Mouse (Mus musculus) embryonic fibroblast, embryonic 13.5 days (primary cell): ENCODE results near the gene Iqsec3. TPM values are rescaled to one million over a fixed set of nuclear protein-coding genes. Genes with fewer than 3 reads are reported as not detected.

ENCODE experiments used
- H3K27ac ChIP-seq: 2 replicates; pipeline ENCODE4 v1.5.1; 2012; ENCODE audit warnings: low read length, control low read depth, inconsistent platforms; ENCODE audit not compliant: insufficient read depth
- H3K4me1 ChIP-seq: 2 replicates; pipeline ENCODE4 v1.6.1; 2011; ENCODE audit warnings: low read length; ENCODE audit not compliant: control insufficient read depth, insufficient read depth
- H3K4me3 ChIP-seq: 2 replicates; pipeline ENCODE4 v1.5.1; 2011; ENCODE audit warnings: mild to moderate bottlenecking, control low read depth, low read length; ENCODE audit not compliant: insufficient read depth
- CTCF ChIP-seq: IDR thresholded peaks from 2 replicates; pipeline ENCODE4 v1.5.1; 2011; ENCODE audit warnings: mild to moderate bottlenecking, control low read depth, low read length, moderate library complexity, borderline replicate concordance; ENCODE audit not compliant: insufficient read depth
- POLR2A ChIP-seq: IDR thresholded peaks from 2 replicates; pipeline ENCODE4 v1.6.1; 2011; ENCODE audit warnings: low read depth, mild to moderate bottlenecking, control low read depth, low read length, moderate library complexity
- polyA plus RNA-seq: library from polyadenylated mRNA; stranded (reverse); fragments of >200 nt; gene quantifications from 2 replicates; pipeline ENCODE4 v1.2.4, GENCODE M21; 2011; ENCODE audit warnings: low read depth; ENCODE audit not compliant: missing spikeins, insufficient read length

Iqsec3 gene
- polyA plus RNA-seq, 1 experiment, result not detected

GRCm38 (mm10) chr6:121402661-121403244 lies 70.7 kb downstream of the Iqsec3 start:
- TF ChIP-seq POLR2A (no peak), CTCF (no peak)
- no peaks in the 10 kb centered on the region for H3K4me1 ChIP-seq
- no peak overlapping the region for H3K27ac ChIP-seq
- no peak overlapping the region for H3K4me3 ChIP-seq

GRCm38 (mm10) chr6:121401826-121402660 lies 71.4 kb downstream of the Iqsec3 start:
- TF ChIP-seq POLR2A (no peak), CTCF (no peak)
- Histone ChIP-seq H3K4me1 (no peaks in the 10 kb centered on the region), H3K27ac (no peak overlapping the region), H3K4me3 (no peak overlapping the region)

- Histone ChIP-seq H3K27ac (no peak overlapping the region), H3K4me1 (no peaks in the 10 kb centered on the region), H3K4me3 (no peak overlapping the region)
- no peak for TF ChIP-seq POLR2A
Observed at GRCm38 (mm10) chr6:121401140-121401539, 72.3 kb downstream of the Iqsec3 start.

- TF ChIP-seq CTCF, result no peak
- TF ChIP-seq POLR2A, result no peak
- no peak overlapping the region for H3K27ac ChIP-seq
- no peaks in the 10 kb centered on the region for H3K4me1 ChIP-seq
- H3K4me3 ChIP-seq, result no peak overlapping the region
Observed at GRCm38 (mm10) chr6:121392610-121393252, 80.7 kb downstream of the Iqsec3 start.

GRCm38 (mm10) chr6:121385397-121385796 lies 88.1 kb downstream of the Iqsec3 start:
- Histone ChIP-seq H3K4me1 (no peaks in the 10 kb centered on the region), H3K27ac (no peak overlapping the region), H3K4me3 (no peak overlapping the region)
- TF ChIP-seq POLR2A (no peak), CTCF (no peak)

GRCm38 (mm10) chr6:121382071-121382470 lies 91.4 kb downstream of the Iqsec3 start:
- Histone ChIP-seq H3K27ac (no peak overlapping the region), H3K4me1 (no peaks in the 10 kb centered on the region), H3K4me3 (no peak overlapping the region)
- no peak for TF ChIP-seq POLR2A
- no peak for TF ChIP-seq CTCF

- Histone ChIP-seq H3K4me3 (no peak overlapping the region), H3K4me1 (no peaks in the 10 kb centered on the region), H3K27ac (no peak overlapping the region)
- TF ChIP-seq POLR2A (no peak), CTCF (no peak)
Observed at GRCm38 (mm10) chr6:121380576-121380975, 92.9 kb downstream of the Iqsec3 start.

GRCm38 (mm10) chr6:121378256-121378655 lies 95.2 kb downstream of the Iqsec3 start:
- no peak overlapping the region for H3K27ac ChIP-seq
- no peak overlapping the region for H3K4me3 ChIP-seq
- TF ChIP-seq CTCF (no peak), POLR2A (no peak)

GRCm38 (mm10) chr6:121376159-121376558 lies 97.3 kb downstream of the Iqsec3 start:
- Histone ChIP-seq H3K27ac (no peak overlapping the region), H3K4me1 (no peaks in the 10 kb centered on the region), H3K4me3 (no peak overlapping the region)
- TF ChIP-seq CTCF (no peak), POLR2A (no peak)

More at GRCm38 (mm10) chr6:121378256-121378655, 95.2 kb downstream of the Iqsec3 start:
- H3K4me1 ChIP-seq, result no peaks in the 10 kb centered on the region

- TF ChIP-seq CTCF (no peak), POLR2A (no peak)
- Histone ChIP-seq H3K4me1 (no peaks in the 10 kb centered on the region), H3K4me3 (no peak overlapping the region), H3K27ac (no peak overlapping the region)
Observed at GRCm38 (mm10) chr6:121371197-121371980, 102.1 kb downstream of the Iqsec3 start.
